Mouse (Mus musculus): Measurements from ENCODE around the gene Cyp2ab1.
"Not testable (repeated sequence)": the region's sequence is repeated elsewhere in the genome, so short reads cannot be mapped to it uniquely, and the experiment has no call there.

Cyp2ab1 gene

GRCm38 (mm10) chr16:20325286-20325685 is at the start of gene Cyp2ab1:
TSS of gene Cyp2ab1 (minus strand) at chr16:20325404.
- DNase-seq (ENCODE audit: low spot score), result no peak

- DNase-seq (ENCODE audit: low spot score), result no peak
These were observed 46.5 kb upstream of the Cyp2ab1 start for GRCm38 (mm10) chr16:20371731-20372130.

- DNase-seq (ENCODE audit: low spot score), result no peak
These were observed 43.0 kb upstream of the Cyp2ab1 start for GRCm38 (mm10) chr16:20368221-20368620.

GRCm38 (mm10) chr16:20362121-20362520 is 36.9 kb upstream of the Cyp2ab1 start:
- no peak for DNase-seq (ENCODE audit: low spot score)

GRCm38 (mm10) chr16:20361496-20361895 is 36.3 kb upstream of the Cyp2ab1 start:
- DNase-seq (ENCODE audit: low spot score), result not testable (repeated sequence)

GRCm38 (mm10) chr16:20359643-20360295 is 34.6 kb upstream of the Cyp2ab1 start:
- no peak for DNase-seq (ENCODE audit: low spot score)

- DNase-seq (ENCODE audit: low spot score), result no peak
These were observed 32.6 kb upstream of the Cyp2ab1 start for GRCm38 (mm10) chr16:20357837-20358236.

GRCm38 (mm10) chr16:20354762-20355161 is 29.6 kb upstream of the Cyp2ab1 start:
- no peak for DNase-seq (ENCODE audit: low spot score)

- DNase-seq (ENCODE audit: low spot score), result no peak
These were observed 28.8 kb upstream of the Cyp2ab1 start for GRCm38 (mm10) chr16:20354011-20354410.

- DNase-seq (ENCODE audit: low spot score), result no peak
These were observed 20.3 kb upstream of the Cyp2ab1 start for GRCm38 (mm10) chr16:20345464-20345863.

- no peak for DNase-seq (ENCODE audit: low spot score)
These were observed 13.4 kb upstream of the Cyp2ab1 start for GRCm38 (mm10) chr16:20338616-20339015.

- no peak for DNase-seq (ENCODE audit: low spot score)
These were observed 9.7 kb upstream of the Cyp2ab1 start for GRCm38 (mm10) chr16:20334918-20335317.

- no peak for DNase-seq (ENCODE audit: low spot score)
These were observed 3.1 kb upstream of the Cyp2ab1 start for GRCm38 (mm10) chr16:20328306-20328705.

- no peak for DNase-seq (ENCODE audit: low spot score)
These were observed 1.3 kb downstream of the Cyp2ab1 start for GRCm38 (mm10) chr16:20323907-20324306.

- no peak for DNase-seq (ENCODE audit: low spot score)
These were observed 2.9 kb downstream of the Cyp2ab1 start for GRCm38 (mm10) chr16:20322274-20322673.

- DNase-seq (ENCODE audit: low spot score), result no peak
These were observed 8.4 kb downstream of the Cyp2ab1 start for GRCm38 (mm10) chr16:20316770-20317169.

- DNase-seq (ENCODE audit: low spot score), result no peak
These were observed 9.9 kb downstream of the Cyp2ab1 start for GRCm38 (mm10) chr16:20315266-20315665.

- no peak for DNase-seq (ENCODE audit: low spot score)
These were observed 12.9 kb downstream of the Cyp2ab1 start for GRCm38 (mm10) chr16:20312272-20312671.

GRCm38 (mm10) chr16:20301770-20302649 is 23.2 kb downstream of the Cyp2ab1 start, which contains the start of gene Parl:
TSS of gene Parl (minus strand) at chr16:20302387.
- DNase-seq (ENCODE audit: low spot score), result peak; percentile 95

- DNase-seq (ENCODE audit: low spot score), result no peak
These were observed 25.1 kb downstream of the Cyp2ab1 start for GRCm38 (mm10) chr16:20300076-20300475.

- no peak for DNase-seq (ENCODE audit: low spot score)
These were observed 45.0 kb downstream of the Cyp2ab1 start for GRCm38 (mm10) chr16:20280238-20280637.

- DNase-seq (ENCODE audit: low spot score), result no peak
These were observed 45.8 kb downstream of the Cyp2ab1 start for GRCm38 (mm10) chr16:20279395-20279794.

GRCm38 (mm10) chr16:20272994-20273393 is 52.2 kb downstream of the Cyp2ab1 start:
- DNase-seq (ENCODE audit: low spot score), result no peak
